In genomic region chr12:111021577-111021976, GRCm38 (mm10) we compare ENCODE assay signal across 22 mouse cellular contexts. TPM values are rescaled to one million over a fixed set of nuclear protein-coding genes. Genes with fewer than 3 reads are reported as not detected.
DNase-seq lines count a peak whose midpoint lies in the region; ATAC-seq and TF ChIP-seq lines count a peak whose summit lies in the region.
"Had no signal": no experiment of that assay in that cellular context is flagged by ENCODE, and none has a peak within 500 bp of the region (broad histone marks: within the 10 kb centered on the region; RNA-seq: fewer than 3 reads in every experiment).

No protein-coding gene starts in this region.

- TF ChIP-seq RAD21 in MEL (IDR thresholded peaks at IDR 0.05; ENCODE audit: low read depth, low read length), result no peak

- whole genome bisulfite sequencing in limb, embryonic 12.5 days, result 59% methylated on average over 3 of the region's 3 CpGs
- WGBS in limb, embryonic 10.5 days, result 67% methylated on average over 3 of the region's 3 CpGs

- H3K79me2 ChIP-seq in MEL (ENCODE audit: control insufficient read depth, insufficient read depth, low read length, poor library complexity) (no peaks in the 10 kb centered on the region), myocyte (ENCODE audit: control insufficient read depth, insufficient read depth) (no peaks in the 10 kb centered on the region)

- H3K4me3 ChIP-seq in limb, embryonic 12.5 days (replicated peaks), result no peak overlapping the region
- H3K4me3 ChIP-seq in limb, embryonic 10.5 days, result no peak overlapping the region
- H3K4me3 ChIP-seq in MEL (ENCODE audit: control insufficient read depth in 1 of 2, insufficient read depth in 1 of 2, low read depth in 2 of 2, low read length in 2 of 2) (no peak overlapping the region), myocyte (no peak overlapping the region)

- no peak for TF ChIP-seq EP300 in MEL (IDR thresholded peaks at IDR 0.05; ENCODE audit: low read depth in 1 of 2, low read length in 2 of 2)

- no peaks in the 10 kb centered on the region for H3K36me3 ChIP-seq in limb, embryonic 12.5 days
- H3K36me3 ChIP-seq in limb, embryonic 10.5 days, result no peaks in the 10 kb centered on the region
- H3K36me3 ChIP-seq in MEL (ENCODE audit: control insufficient read depth in 1 of 2, insufficient read depth in 2 of 2, low read length in 2 of 2), result no peaks in the 10 kb centered on the region
- no peaks in the 10 kb centered on the region for H3K36me3 ChIP-seq in myocyte (ENCODE audit: control insufficient read depth, insufficient read depth)
- H3K36me3 ChIP-seq: G1E had no signal

- H3K4me2 ChIP-seq in limb, embryonic 12.5 days, result no peak overlapping the region
- H3K4me2 ChIP-seq in myocyte (ENCODE audit: low read depth), result peak overlapping the region; percentile 64

- no peak overlapping the region for H3K9ac ChIP-seq in limb, embryonic 12.5 days (replicated peaks)
- H3K9ac ChIP-seq in MEL (ENCODE audit: control insufficient read depth, low read depth, low read length, poor library complexity, severe bottlenecking), result no peak overlapping the region

- no peaks in the 10 kb centered on the region for H3K4me1 ChIP-seq in limb, embryonic 12.5 days (replicated peaks)
- no peaks in the 10 kb centered on the region; the same call in 1 of the 2 replicates for H3K4me1 ChIP-seq in limb, embryonic 10.5 days
- peaks cover 0 to 7% of the 10 kb centered on the region in 2 experiments; a peak in 1 of 4 replicates for H3K4me1 ChIP-seq in MEL (ENCODE audit: control insufficient read depth in 1 of 2, insufficient read depth in 2 of 2, low read length in 2 of 2)

- no peak for TF ChIP-seq POLR2A in MEL (IDR thresholded peaks at IDR 0.05; ENCODE audit: control insufficient read depth in 1 of 2, insufficient read depth in 1 of 2, low read depth in 1 of 2, low read length in 2 of 2, poor library complexity in 1 of 2)
- TF ChIP-seq POLR2A in myocyte (IDR thresholded peaks at IDR 0.05; ENCODE audit: insufficient read length, low read depth), result no peak

- no peak overlapping the region for H3ac ChIP-seq in myocyte (ENCODE audit: control insufficient read depth, insufficient read length)

- no peak for ATAC-seq in limb, embryonic 12.5 days (ENCODE audit: insufficient number of reproducible peaks, insufficient read depth, low FRiP score, low TSS enrichment, low read depth)
- ATAC-seq: activated CD4-positive, CD25-positive, alpha-beta regulatory T cell, adult 4 months; CD4-positive, CD25-positive, alpha-beta regulatory T cell, adult 4 months; Patski had no signal

- no peak for TF ChIP-seq CTCF in MEL (IDR thresholded peaks at IDR 0.05 in 2 of 3, conservative IDR thresholded peaks at IDR 0.05 in 1 of 3; ENCODE audit: control insufficient read depth in 1 of 3, insufficient read depth in 1 of 3, low read depth in 2 of 3, low read length in 3 of 3, poor library complexity in 1 of 3, severe bottlenecking in 1 of 3)

- no peaks in the 10 kb centered on the region for H3K9me3 ChIP-seq in limb, embryonic 12.5 days
- H3K9me3 ChIP-seq in limb, embryonic 10.5 days (replicated peaks), result no peaks in the 10 kb centered on the region
- H3K9me3 ChIP-seq in MEL (replicated peaks; ENCODE audit: insufficient read depth, low read length), result no peaks in the 10 kb centered on the region
- H3K9me3 ChIP-seq: G1E had no signal

- no peak for DNase-seq in limb, embryonic 10.5 days (ENCODE audit: low spot score)
- no peak for DNase-seq in MEL (ENCODE audit: low read depth, low spot score)
- no peak for DNase-seq in urinary bladder, postnatal 25 days (ENCODE audit: low spot score)
- DNase-seq in lung, postnatal 25 days (ENCODE audit: low spot score), result no peak
- DNase-seq: adrenal gland, adult 2 months; adrenal gland, adult 8-10 months; adrenal gland, postnatal 10 days; adrenal gland, postnatal 14 days; adrenal gland, postnatal 25 days; adrenal gland, postnatal 36 days; B cell, adult 2 months; cerebellum, adult 11 months; cerebellum, adult 11-12 months; cerebellum, adult 18-20 months; cerebellum, adult 2 months had no signal

- H3K27ac ChIP-seq in limb, embryonic 12.5 days, result 0 out of 2 replicates have a peak overlapping the region, but pooled peaks have one; percentile 12
- no peak overlapping the region for H3K27ac ChIP-seq in limb, embryonic 10.5 days
- no peak overlapping the region for H3K27ac ChIP-seq in MEL (ENCODE audit: control insufficient read depth, low read depth, low read length)

- no peaks in the 10 kb centered on the region for H3K27me3 ChIP-seq in limb, embryonic 12.5 days
- H3K27me3 ChIP-seq in limb, embryonic 10.5 days (ENCODE audit: low read depth, poor library complexity, severe bottlenecking), result no peaks in the 10 kb centered on the region
- H3K27me3 ChIP-seq in MEL (ENCODE audit: control insufficient read depth in 1 of 2, insufficient read depth in 2 of 2, low read length in 2 of 2) (no peaks in the 10 kb centered on the region), myocyte (ENCODE audit: control insufficient read depth, insufficient read depth, insufficient read length) (no peaks in the 10 kb centered on the region)
- H3K27me3 ChIP-seq: CH12.LX had no signal

TF ChIP-seq in MEL, 35 proteins besides CTCF, POLR2A, EP300 and RAD21:
- TF ChIP-seq GATA1 (IDR thresholded peaks at IDR 0.05; ENCODE audit: low read depth, low read length) (0 out of 2 replicates have a peak, but pooled peaks have one; percentile 16), TCF12 (IDR thresholded peaks at IDR 0.05; ENCODE audit: low read depth, low read length) (no peak), BHLHE40 (IDR thresholded peaks at IDR 0.05; ENCODE audit: borderline replicate concordance, low read depth, low read length) (no peak), NELFE (IDR thresholded peaks at IDR 0.05; ENCODE audit: low read depth, low read length) (no peak), USF2 (IDR thresholded peaks at IDR 0.05; ENCODE audit: borderline replicate concordance in 1 of 2, insufficient read depth in 1 of 2, low read depth in 1 of 2, low read length in 2 of 2) (no peak), ZNF384 (IDR thresholded peaks at IDR 0.05; ENCODE audit: low read depth, low read length) (peak; percentile 93), MEF2A (IDR thresholded peaks at IDR 0.05; ENCODE audit: extremely low read depth, insufficient replicate concordance, low read depth, low read length, poor library complexity, severe bottlenecking) (no peak), E2F4 (IDR thresholded peaks at IDR 0.05; ENCODE audit: borderline replicate concordance, low read depth, low read length) (no peak), MYB (IDR thresholded peaks at IDR 0.05; ENCODE audit: low read depth, low read length) (no peak), JUND (IDR thresholded peaks at IDR 0.05; ENCODE audit: low read depth, low read length) (no peak), HCFC1 (IDR thresholded peaks at IDR 0.05; ENCODE audit: low read depth, low read length) (no peak), SIN3A (IDR thresholded peaks at IDR 0.05; ENCODE audit: low read length) (no peak), MYC (IDR thresholded peaks at IDR 0.05; ENCODE audit: low read depth, low read length) (no peak), KAT2A (conservative IDR thresholded peaks at IDR 0.05; ENCODE audit: low read depth, low read length) (no peak), MAZ (IDR thresholded peaks at IDR 0.05; ENCODE audit: low read depth, low read length) (no peak), RCOR1 (IDR thresholded peaks at IDR 0.05; ENCODE audit: low read depth, low read length) (no peak)
TF ChIP-seq in MEL: peak in this region for 2.

TF ChIP-seq in myocyte, 11 proteins besides CTCF, POLR2A, EP300 and RAD21:
- TF ChIP-seq MYOG (IDR thresholded peaks at IDR 0.05; ENCODE audit: control insufficient read depth in 1 of 3, insufficient read depth in 1 of 3, insufficient read length in 2 of 3, low read depth in 2 of 3) (no peak), REST (IDR thresholded peaks at IDR 0.05; ENCODE audit: insufficient read depth, insufficient read length) (no peak), CEBPB (IDR thresholded peaks at IDR 0.05; ENCODE audit: insufficient read depth, poor library complexity, severe bottlenecking) (no peak), MYOD1 (IDR thresholded peaks at IDR 0.05; ENCODE audit: control insufficient read depth in 1 of 3, insufficient read length in 2 of 3, low read depth in 2 of 3) (no peak), SRF (IDR thresholded peaks at IDR 0.05; ENCODE audit: control insufficient read depth, insufficient read length, low read depth) (no peak), TCF12 (IDR thresholded peaks at IDR 0.05; ENCODE audit: insufficient read depth, poor library complexity, severe bottlenecking) (no peak), E2F4 (IDR thresholded peaks at IDR 0.05; ENCODE audit: insufficient read depth) (no peak), TCF3 (IDR thresholded peaks at IDR 0.05; ENCODE audit: insufficient read length, low read depth) (no peak), POLR2AphosphoS2 (IDR thresholded peaks at IDR 0.05; ENCODE audit: insufficient read length, low read depth) (no peak), USF1 (IDR thresholded peaks at IDR 0.05; ENCODE audit: low read depth) (no peak), MAX (IDR thresholded peaks at IDR 0.05; ENCODE audit: low read depth) (no peak)

RNA-seq across cellular contexts. Expression of gene Rcor1, which starts 17.6 kb away (rescaled TPM):
- 12.1 and 13.1 TPM in 2 replicates for polyA plus RNA-seq in limb, embryonic 12.5 days (2016; fragmentation: Nextera tagmentation; extraction: Ambion mirVana)
- polyA plus RNA-seq in limb, embryonic 10.5 days (2016; fragmentation: Nextera tagmentation; extraction: Ambion mirVana), result 7.9 and 9.1 TPM in 2 replicates
- total RNA-seq in MEL (2012; rRNA removed), result 23.1 and 24.0 TPM in 2 replicates
- 10 to 100 TPM; 37.1 to 44.3 TPM for polyA plus RNA-seq in MEL (2012; ENCODE audit: insufficient read depth in 1 of 2, insufficient read length in 2 of 2, low read depth in 1 of 2, low replicate concordance in 2 of 2, missing spikeins in 1 of 2)
- polyA plus RNA-seq in myocyte (2012; fragmentation: generic; extraction: Trizol), result 9.4 TPM

RNA-seq across cellular contexts. Expression of gene Ankrd9, which starts 42.7 kb away (rescaled TPM):
- 15.4 and 16.7 TPM in 2 replicates for polyA plus RNA-seq in limb, embryonic 12.5 days (2016; fragmentation: Nextera tagmentation; extraction: Ambion mirVana)
- 15.2 and 17.2 TPM in 2 replicates for polyA plus RNA-seq in limb, embryonic 10.5 days (2016; fragmentation: Nextera tagmentation; extraction: Ambion mirVana)
- total RNA-seq in MEL (2012; rRNA removed), result 17.8 and 26.0 TPM in 2 replicates
- polyA plus RNA-seq in MEL (2012; ENCODE audit: insufficient read depth in 1 of 2, insufficient read length in 2 of 2, low read depth in 1 of 2, low replicate concordance in 2 of 2, missing spikeins in 1 of 2) (10 to 100 TPM in 1 of 2 experiments, not detected in 1; 13.8 TPM), myocyte (2012; fragmentation: generic; extraction: Trizol) (11.5 TPM)
